Mouse (Mus musculus): Measurements from ENCODE around the gene Trip10.

The Trip10 gene

GRCm38 (mm10) chr17:57249186-57250181 is at the start of gene Trip10:
Gene Trip10 (plus strand): TSS chr17:57249455.
- DNase-seq (ENCODE audit: low spot score) = peak; percentile 97

- DNase-seq (ENCODE audit: low spot score) = peak; percentile 73
Observed at GRCm38 (mm10) chr17:57201841-57202724, 47.2 kb upstream of the Trip10 start.

- no peak for DNase-seq (ENCODE audit: low spot score)
Observed at GRCm38 (mm10) chr17:57207938-57208337, 41.3 kb upstream of the Trip10 start.

- DNase-seq (ENCODE audit: low spot score) = peak; percentile 37
Observed at GRCm38 (mm10) chr17:57209330-57209729, 39.9 kb upstream of the Trip10 start.

- no peak for DNase-seq (ENCODE audit: low spot score)
Observed at GRCm38 (mm10) chr17:57211501-57211900, 37.8 kb upstream of the Trip10 start.

GRCm38 (mm10) chr17:57214676-57215387 is 34.4 kb upstream of the Trip10 start:
- no peak for DNase-seq (ENCODE audit: low spot score)

DNA sequence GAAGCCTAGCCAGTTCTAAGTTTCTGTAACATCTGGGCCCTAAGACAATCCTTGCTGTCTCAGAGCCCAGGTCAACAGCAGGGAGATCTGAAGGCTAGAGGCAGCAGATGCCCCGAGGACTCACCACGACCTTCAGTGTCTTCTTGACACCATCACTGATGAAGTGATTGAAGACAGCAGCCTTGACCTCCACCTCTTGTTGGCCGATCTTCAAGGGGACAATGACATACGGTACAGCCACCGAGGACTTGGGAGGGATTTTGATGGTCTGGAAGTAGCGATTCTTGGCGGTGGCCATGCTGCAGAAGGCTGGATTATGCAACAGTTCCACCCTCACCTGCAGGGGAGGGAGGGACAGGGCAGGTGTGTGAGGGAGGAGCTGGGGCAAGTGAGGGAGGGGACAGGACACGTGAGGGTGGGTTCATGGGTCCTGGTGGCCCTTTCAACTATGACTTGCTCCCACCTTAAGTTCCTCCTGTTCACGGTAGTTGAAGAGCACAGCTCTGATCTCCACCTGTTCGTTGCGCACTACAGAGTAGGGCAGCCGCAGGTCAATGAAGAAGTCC is 30.8 kb upstream of the Trip10 start:
- no peak for DNase-seq (ENCODE audit: low spot score)

DNA sequence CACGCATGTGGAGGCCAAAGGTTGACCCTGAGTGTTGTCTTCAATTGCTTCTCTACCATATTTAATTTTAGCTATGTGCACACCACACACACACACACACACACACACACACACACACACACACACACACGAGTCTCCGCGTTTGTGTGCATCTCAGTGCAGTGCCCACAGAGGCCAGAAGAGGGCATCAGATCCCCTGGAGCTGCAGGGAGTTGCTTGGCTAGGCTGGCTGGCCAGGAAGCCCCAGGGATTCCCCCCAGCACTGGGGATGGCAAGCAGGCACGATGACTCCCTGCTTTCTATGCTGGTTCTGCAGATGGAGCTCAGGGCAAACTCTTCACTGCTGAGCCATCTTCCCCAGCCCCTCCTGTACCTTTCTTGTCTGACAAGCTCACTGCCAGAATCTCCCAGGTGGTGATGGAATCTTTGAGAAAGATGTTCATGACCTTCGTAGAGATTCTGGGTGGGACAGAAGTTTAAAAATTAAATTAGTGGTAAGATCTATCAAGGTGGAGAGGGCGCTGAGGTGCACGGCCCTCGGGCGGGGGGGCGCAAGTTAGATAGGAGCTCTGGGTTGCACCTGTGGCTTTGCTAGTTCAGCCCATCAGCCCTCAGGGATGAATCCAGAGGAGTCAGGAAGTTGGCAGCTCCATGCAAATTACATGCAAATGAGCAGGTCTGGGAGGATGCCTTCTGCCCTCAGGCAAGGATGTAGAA is 29.9 kb upstream of the Trip10 start:
- no peak for DNase-seq (ENCODE audit: low spot score)

DNA sequence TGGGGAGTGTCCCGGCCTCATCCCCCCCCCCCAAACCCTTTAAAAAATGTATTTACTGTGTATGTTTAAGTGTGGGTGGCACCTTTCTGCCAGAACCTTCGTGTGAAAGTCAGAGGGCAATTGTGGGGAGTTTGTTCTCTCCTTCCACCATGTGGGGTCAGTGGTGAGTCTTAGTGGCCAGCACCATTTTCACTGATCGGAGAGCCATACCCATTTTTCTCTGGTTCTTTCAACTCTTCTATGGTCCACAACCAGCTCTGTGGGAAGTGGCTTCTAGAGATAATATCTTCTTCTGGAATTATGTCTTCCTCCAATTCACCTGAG is 29.4 kb upstream of the Trip10 start:
- no peak for DNase-seq (ENCODE audit: low spot score)

GRCm38 (mm10) chr17:57221911-57222310 is 27.3 kb upstream of the Trip10 start:
- DNase-seq (ENCODE audit: low spot score) = no peak

DNA sequence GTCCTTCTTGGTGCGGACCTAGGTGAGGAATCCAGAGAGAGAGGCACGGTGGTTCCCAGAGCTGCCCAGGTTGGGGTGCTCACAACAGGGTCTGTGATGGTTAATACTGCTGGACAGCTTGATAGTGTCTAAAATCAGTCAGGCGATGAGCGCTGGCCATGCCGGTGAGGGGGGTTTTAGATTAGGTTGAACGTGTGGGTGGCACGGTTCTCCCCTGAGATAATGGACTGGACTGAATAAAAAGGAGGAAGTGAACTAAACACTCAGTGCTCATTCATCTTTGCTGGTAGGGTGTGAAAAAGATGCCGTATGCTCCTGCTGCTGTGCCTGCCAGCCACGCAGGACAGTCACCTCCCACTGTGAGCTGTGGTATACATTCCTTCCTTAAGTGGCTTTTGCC is 25.9 kb upstream of the Trip10 start:
- DNase-seq (ENCODE audit: low spot score) = no peak

GRCm38 (mm10) chr17:57227468-57227867 is 21.8 kb upstream of the Trip10 start:
- DNase-seq (ENCODE audit: low spot score) = no peak

DNA sequence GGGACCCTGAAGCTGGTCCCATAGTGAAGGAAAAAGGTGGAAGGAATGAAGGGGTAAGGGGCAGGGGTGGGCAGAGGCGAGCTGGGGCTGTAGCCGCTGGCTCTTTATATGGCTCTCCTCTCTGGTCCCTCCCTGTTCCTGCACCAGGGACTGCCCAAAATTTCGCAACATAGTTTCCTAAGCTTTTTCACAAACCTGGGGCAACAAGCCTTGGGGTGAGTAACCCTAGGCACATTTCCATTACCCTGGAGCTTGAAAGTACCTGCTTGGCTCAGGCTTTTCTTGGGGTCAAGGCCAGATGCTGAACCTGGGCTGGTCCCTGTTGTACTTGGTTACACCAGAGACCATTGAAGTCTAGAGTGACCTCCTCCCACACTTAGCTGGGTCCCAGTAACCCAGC is 21.2 kb upstream of the Trip10 start, which contains the start of gene C3:
C3 (minus strand) TSS at position 123 of the 400 bp plus-strand sequence.
- DNase-seq (ENCODE audit: low spot score) = no peak

DNA sequence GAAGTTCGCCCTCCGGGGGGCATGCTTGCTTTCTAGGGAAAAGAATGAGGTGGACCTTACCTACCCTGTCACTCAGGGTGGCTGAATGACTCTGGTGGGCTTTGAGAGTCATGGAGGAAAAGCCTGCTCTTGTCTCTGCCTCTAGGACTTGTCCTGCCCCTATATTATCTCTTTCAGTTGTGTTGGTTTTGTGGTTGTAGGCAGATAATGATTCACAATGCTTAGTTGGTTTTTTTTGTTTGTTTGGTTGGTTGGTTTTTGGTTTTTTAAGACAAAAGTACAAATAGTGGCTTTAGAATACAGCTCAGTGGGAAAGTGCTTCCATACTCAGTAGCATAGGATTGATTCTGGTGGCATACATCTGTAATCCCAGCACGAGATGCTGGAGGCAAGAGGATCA is 20.4 kb upstream of the Trip10 start:
- DNase-seq (ENCODE audit: low spot score) = no peak

DNA sequence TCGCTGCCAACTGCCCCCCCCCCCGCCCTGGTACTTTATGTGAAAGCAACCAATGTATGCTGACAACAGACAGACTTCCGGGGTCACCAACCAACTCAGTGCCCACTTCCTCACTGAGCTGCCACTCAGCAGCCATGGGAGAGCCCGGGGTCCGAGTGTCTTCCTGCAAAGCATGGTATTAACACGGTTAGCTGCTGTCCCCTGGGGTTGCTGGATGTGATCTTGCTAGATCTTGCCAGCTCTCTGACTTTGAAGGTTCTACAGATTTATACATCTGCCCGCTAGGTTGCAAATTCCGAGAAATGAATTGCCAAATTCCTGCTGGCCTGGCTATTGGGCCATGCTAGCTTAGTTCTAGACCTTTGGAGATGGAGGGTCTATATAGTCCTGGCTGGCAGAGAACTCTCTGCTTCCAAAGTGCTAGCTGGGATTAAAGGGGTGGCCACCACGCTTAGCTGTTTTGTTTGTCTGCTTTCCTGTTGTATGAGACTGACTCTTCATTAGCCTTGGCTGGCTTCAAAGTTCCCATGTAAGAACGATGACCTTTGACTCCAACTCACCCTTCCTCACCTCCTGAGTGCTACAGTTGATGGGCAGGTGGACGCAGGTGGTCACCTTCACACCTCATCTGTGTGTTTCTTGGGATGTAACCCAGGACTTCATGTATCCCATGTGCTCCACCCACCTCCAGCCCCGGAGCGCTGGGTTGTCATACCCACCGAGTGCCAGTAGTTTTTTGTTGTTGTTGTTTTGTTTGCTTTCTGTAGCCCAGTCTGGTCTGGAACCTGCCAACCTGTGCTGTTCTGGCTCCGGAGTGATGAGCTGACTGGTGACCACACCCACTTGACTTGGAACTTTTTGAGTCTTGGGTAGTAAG is 19.2 kb upstream of the Trip10 start:
- no peak for DNase-seq (ENCODE audit: low spot score)

GRCm38 (mm10) chr17:57230728-57231125 is 18.5 kb upstream of the Trip10 start:
- DNase-seq (ENCODE audit: low spot score) = peak; percentile 80

GRCm38 (mm10) chr17:57231321-57231771 is 17.9 kb upstream of the Trip10 start:
- DNase-seq (ENCODE audit: low spot score) = no peak

GRCm38 (mm10) chr17:57232200-57232599 is 17.1 kb upstream of the Trip10 start:
- DNase-seq (ENCODE audit: low spot score) = no peak

- peak; percentile 94 for DNase-seq (ENCODE audit: low spot score)
Observed at GRCm38 (mm10) chr17:57233038-57233437, 16.2 kb upstream of the Trip10 start.
